8 mouse cellular contexts compared by ENCODE assay signal in the genomic region with DNA sequence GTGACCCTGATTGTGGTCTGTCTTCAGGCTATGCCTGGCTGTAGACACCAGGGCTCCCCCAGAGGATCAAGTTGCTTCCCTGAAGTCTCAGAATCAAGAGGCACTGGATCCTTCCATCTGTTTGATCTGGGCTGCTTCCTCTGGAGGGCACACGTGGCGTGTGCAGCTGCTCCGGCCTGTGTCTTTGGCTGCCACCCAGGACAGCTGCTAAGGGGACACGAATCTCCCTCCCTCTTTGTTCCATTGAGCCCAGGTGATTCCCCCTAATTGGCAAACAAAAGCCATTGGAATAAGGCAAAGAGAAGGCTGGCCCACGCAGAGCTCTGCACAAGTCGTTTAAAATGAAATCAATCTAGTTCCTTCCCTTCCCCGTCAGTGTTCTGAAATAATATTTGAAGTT.
DNase-seq lines count a peak whose midpoint lies in the region; ATAC-seq and TF ChIP-seq lines count a peak whose summit lies in the region.

No protein-coding gene starts in this region.

- no peaks in the 10 kb centered on the region for H3K4me1 ChIP-seq in forebrain, postnatal 0 days (ENCODE audit: insufficient read depth)
- peaks cover 7% of the 10 kb centered on the region for H3K4me1 ChIP-seq in forebrain, embryonic 13.5 days
- H3K4me1 ChIP-seq in hindbrain, postnatal 0 days (ENCODE audit: insufficient read depth, low read length): no peaks in the 10 kb centered on the region

- no peak overlapping the region for H3K4me3 ChIP-seq in forebrain, postnatal 0 days (ENCODE audit: low read depth, low read length)
- H3K4me3 ChIP-seq in forebrain, embryonic 13.5 days: no peak overlapping the region
- no peak overlapping the region for H3K4me3 ChIP-seq in hindbrain, postnatal 0 days (ENCODE audit: low read length)

- peak; percentile 25 for DNase-seq in forebrain, postnatal 0 days
- DNase-seq in right cerebral cortex, postnatal 10 days (ENCODE audit: low spot score in 2 of 2): peak; percentile 47 to 51
- DNase-seq in right cerebral cortex, postnatal 14 days: no peak
- peak; percentile 72 for DNase-seq in hindbrain, postnatal 0 days (ENCODE audit: low spot score)
- no peak for DNase-seq in thymus, adult 18-20 months
- DNase-seq in spleen, postnatal 36 days (ENCODE audit: low spot score in 2 of 2): no peak
- no peak for DNase-seq in spleen, adult 12 weeks (ENCODE audit: low spot score)

- no peak overlapping the region for H3K27ac ChIP-seq in forebrain, postnatal 0 days (ENCODE audit: low read depth, low read length)
- no peak overlapping the region for H3K27ac ChIP-seq in forebrain, embryonic 13.5 days
- H3K27ac ChIP-seq in hindbrain, postnatal 0 days: no peak overlapping the region

- H3K27me3 ChIP-seq in forebrain, postnatal 0 days (ENCODE audit: insufficient read depth, low read length): no peaks in the 10 kb centered on the region
- no peaks in the 10 kb centered on the region for H3K27me3 ChIP-seq in forebrain, embryonic 13.5 days
- H3K27me3 ChIP-seq in hindbrain, postnatal 0 days (ENCODE audit: insufficient read depth, low read length): no peaks in the 10 kb centered on the region

- H3K36me3 ChIP-seq in forebrain, postnatal 0 days (ENCODE audit: insufficient read depth): no peaks in the 10 kb centered on the region
- no peaks in the 10 kb centered on the region for H3K36me3 ChIP-seq in forebrain, embryonic 13.5 days (ENCODE audit: poor library complexity, severe bottlenecking)
- H3K36me3 ChIP-seq in hindbrain, postnatal 0 days (ENCODE audit: insufficient read depth, low read length): no peaks in the 10 kb centered on the region

- ATAC-seq in forebrain, postnatal 0 days: no peak
- no peak for ATAC-seq in forebrain, embryonic 13.5 days
- peak; percentile 72 for ATAC-seq in hindbrain, postnatal 0 days

- no peak for TF ChIP-seq CTCF in forebrain, postnatal 0 days (IDR thresholded peaks at IDR 0.05; ENCODE audit: low read depth)
- TF ChIP-seq CTCF in hindbrain, postnatal 0 days (IDR thresholded peaks at IDR 0.05; ENCODE audit: low read depth): peak; percentile 10; the same call in 1 of the 2 replicates

- no peak overlapping the region for H3K4me2 ChIP-seq in forebrain, postnatal 0 days (ENCODE audit: low read depth)
- no peak overlapping the region for H3K4me2 ChIP-seq in forebrain, embryonic 13.5 days
- no peak overlapping the region for H3K4me2 ChIP-seq in hindbrain, postnatal 0 days (ENCODE audit: low read depth, low read length)

- 13% methylated on average over 7 of the region's 7 CpGs for WGBS in forebrain, postnatal 0 days
- WGBS in forebrain, embryonic 13.5 days: 17% methylated on average over 7 of the region's 7 CpGs
- 13% methylated on average over 7 of the region's 7 CpGs for WGBS in hindbrain, postnatal 0 days

- H3K9me3 ChIP-seq in forebrain, postnatal 0 days (ENCODE audit: low read length): no peaks in the 10 kb centered on the region
- H3K9me3 ChIP-seq in forebrain, embryonic 13.5 days (replicated peaks): no peaks in the 10 kb centered on the region
- no peaks in the 10 kb centered on the region for H3K9me3 ChIP-seq in hindbrain, postnatal 0 days (ENCODE audit: low read length)

- H3K9ac ChIP-seq in forebrain, postnatal 0 days: no peak overlapping the region
- H3K9ac ChIP-seq in forebrain, embryonic 13.5 days: no peak overlapping the region
- H3K9ac ChIP-seq in hindbrain, postnatal 0 days (replicated peaks; ENCODE audit: low read length): no peak overlapping the region

Comparison
In these comparisons a context has a peak if more than half of its experiments do, and no peak if none do; other contexts are left out.
1. DNase-seq: peak in forebrain, postnatal 0 days (single experiment), right cerebral cortex, postnatal 10 days (2 of 2) and hindbrain, postnatal 0 days (single experiment); none in right cerebral cortex, postnatal 14 days (single experiment), thymus, adult 18-20 months (0 of 2), spleen, postnatal 36 days (0 of 2) and spleen, adult 12 weeks (single experiment).